Mouse (Mus musculus): ENCODE data around the gene Lpin2. TPM values are rescaled to one million over a fixed set of nuclear protein-coding genes. Genes with fewer than 3 reads are reported as not detected.

The Lpin2 gene
- polyA plus RNA-seq, 1 experiment = 11.2 TPM

DNA sequence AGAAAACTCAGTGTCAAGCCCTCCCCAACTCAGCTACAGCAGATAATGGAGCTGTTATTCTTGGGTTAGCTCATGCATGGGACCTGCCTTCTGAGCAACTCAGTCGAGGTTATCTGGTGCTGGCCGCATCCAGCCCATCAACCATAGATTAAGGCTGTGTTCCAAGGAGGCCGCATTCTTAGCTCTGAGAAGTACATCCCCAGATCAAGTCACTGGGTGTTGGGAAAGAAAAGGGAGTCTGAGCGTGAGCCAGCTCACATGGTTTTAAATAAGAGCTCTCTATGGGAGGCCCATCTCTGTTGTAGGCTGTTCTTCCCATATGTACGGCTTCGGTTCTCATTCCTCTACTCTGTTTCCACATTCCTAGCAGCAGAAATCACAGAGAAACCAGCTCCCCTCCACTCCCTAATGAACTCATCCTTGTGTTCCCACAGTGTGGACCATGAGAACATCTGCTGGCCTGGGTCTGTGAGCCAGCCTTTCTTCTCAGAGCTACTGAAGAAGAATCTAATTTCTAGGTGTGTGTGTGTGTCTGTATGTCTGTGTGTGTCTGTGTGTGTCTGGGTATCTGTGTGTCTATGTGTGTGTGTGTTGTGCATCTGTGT, 107.3 kb downstream of the Lpin2 start:
- Histone ChIP-seq H3K27me3 (ENCODE audit: control insufficient read depth, insufficient read depth, low read length) (no peaks in the 10 kb centered on the region), H3K27ac (ENCODE audit: control insufficient read depth, insufficient read depth, low read depth, low read length) (no peak overlapping the region), H3K4me3 (ENCODE audit: control insufficient read depth, low read depth, low read length) (no peak overlapping the region), H3K4me1 (ENCODE audit: control insufficient read depth, insufficient read depth, low read length) (no peaks in the 10 kb centered on the region), H3K36me3 (ENCODE audit: control insufficient read depth, insufficient read depth, low read length) (no peaks in the 10 kb centered on the region)
- TF ChIP-seq CTCF (IDR thresholded peaks at IDR 0.05; ENCODE audit: control insufficient read depth, insufficient read depth, insufficient replicate concordance, low read depth, low read length) = no peak

DNA sequence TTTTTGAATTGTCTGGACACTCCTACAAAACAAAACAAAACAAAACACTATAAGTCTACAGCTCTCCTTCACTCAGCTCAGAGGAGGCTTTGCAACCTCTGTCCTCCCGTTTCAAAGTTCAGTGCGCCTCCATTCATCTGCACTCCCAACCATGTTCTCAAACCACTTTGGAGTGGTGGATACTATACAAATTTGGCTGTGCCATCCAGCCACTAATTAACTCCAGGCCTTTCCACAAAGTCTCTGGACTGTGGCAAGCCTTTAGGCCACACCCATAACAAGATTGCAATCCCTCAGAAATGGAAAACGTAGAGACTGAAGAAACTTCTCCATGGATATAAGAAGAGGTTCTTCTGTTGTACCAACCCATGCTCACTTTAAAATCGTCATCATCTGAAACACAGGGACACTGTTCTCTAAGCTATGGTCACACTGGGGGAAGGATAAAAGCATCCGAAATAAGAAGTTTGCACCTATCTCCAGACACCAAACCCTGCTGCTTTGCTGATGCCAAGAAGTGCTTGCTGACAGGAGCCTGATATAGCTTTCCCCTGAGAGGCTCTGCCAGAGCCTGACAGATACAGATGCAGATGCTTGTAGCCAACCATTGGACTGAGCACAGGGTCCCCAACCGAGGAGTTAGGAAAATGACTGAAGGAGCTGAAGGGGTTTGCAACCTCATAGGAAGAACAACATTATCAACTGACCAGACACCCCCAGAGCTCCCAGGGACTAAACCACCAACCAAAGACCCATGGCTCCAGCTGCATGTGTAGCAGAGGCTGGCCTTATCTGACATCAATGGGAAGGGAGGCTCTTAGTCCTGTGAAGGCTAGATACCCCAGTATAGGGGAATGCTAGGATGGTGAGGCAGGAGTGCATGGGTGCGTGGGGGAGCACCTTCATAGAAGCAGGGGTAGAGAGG, 108.4 kb downstream of the Lpin2 start:
- TF ChIP-seq CTCF (IDR thresholded peaks at IDR 0.05; ENCODE audit: control insufficient read depth, insufficient read depth, insufficient replicate concordance, low read depth, low read length) = no peak
- no peak for TF ChIP-seq POLR2A (IDR thresholded peaks at IDR 0.05; ENCODE audit: control insufficient read depth, low read depth, low read length)

DNA sequence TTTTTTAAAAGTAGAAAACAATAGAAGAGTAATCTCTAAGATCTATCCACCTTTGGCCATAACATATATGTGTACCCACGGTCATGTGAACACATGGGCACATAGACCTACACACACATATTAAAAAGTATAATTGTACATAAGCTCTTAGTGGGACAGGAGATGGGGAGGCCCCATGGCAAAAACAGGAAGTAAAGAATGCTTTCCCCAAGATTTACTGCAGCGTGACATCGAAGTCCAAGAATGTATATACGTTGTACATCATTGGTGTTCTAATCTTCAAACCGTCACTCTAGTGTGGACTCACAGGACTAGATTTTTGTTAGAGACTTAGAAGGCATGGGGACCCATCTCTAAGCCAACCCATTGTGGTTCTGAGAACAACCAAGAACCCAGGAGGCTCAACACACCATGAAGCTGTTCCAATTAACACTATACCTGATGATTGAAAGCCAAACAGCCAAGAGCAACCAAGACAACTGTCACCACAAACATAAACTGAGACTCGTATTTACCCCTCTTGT, 109.6 kb downstream of the Lpin2 start:
- TF ChIP-seq CTCF (IDR thresholded peaks at IDR 0.05; ENCODE audit: control insufficient read depth, insufficient read depth, insufficient replicate concordance, low read depth, low read length) = no peak
- H3K27me3 ChIP-seq (ENCODE audit: control insufficient read depth, insufficient read depth, low read length) = no peaks in the 10 kb centered on the region
- H3K36me3 ChIP-seq (ENCODE audit: control insufficient read depth, insufficient read depth, low read length) = no peaks in the 10 kb centered on the region
- no peak overlapping the region for H3K4me3 ChIP-seq (ENCODE audit: control insufficient read depth, low read depth, low read length)
- no peak overlapping the region for H3K27ac ChIP-seq (ENCODE audit: control insufficient read depth, insufficient read depth, low read depth, low read length)
- no peaks in the 10 kb centered on the region for H3K4me1 ChIP-seq (ENCODE audit: control insufficient read depth, insufficient read depth, low read length)

More for the DNA sequence above, 108.4 kb downstream of the Lpin2 start:
- Histone ChIP-seq H3K4me3 (ENCODE audit: control insufficient read depth, low read depth, low read length) (no peak overlapping the region), H3K36me3 (ENCODE audit: control insufficient read depth, insufficient read depth, low read length) (no peaks in the 10 kb centered on the region), H3K4me1 (ENCODE audit: control insufficient read depth, insufficient read depth, low read length) (no peaks in the 10 kb centered on the region), H3K27me3 (ENCODE audit: control insufficient read depth, insufficient read depth, low read length) (no peaks in the 10 kb centered on the region), H3K27ac (ENCODE audit: control insufficient read depth, insufficient read depth, low read depth, low read length) (no peak overlapping the region)

DNA sequence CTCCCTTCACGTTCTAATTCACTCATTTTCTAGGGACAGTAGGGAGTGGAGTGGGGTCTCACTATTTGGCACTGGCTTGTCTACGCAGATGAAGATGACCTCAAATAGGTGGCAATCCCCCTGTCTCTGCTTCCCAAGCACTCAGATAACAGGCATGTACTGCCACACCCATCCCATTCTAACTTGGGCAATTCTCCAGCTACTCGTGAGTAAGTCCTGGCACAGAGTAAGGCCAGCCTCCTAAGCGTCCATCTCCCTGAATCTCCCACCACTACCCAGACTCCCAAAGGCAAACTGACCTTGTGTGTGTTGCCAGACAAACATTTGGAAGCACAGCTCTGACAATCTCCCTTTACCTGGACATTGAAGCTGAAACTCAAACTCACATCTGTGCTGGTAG, 110.5 kb downstream of the Lpin2 start:
- Histone ChIP-seq H3K27me3 (ENCODE audit: control insufficient read depth, insufficient read depth, low read length) (no peaks in the 10 kb centered on the region), H3K4me3 (ENCODE audit: control insufficient read depth, low read depth, low read length) (no peak overlapping the region), H3K36me3 (ENCODE audit: control insufficient read depth, insufficient read depth, low read length) (no peaks in the 10 kb centered on the region), H3K4me1 (ENCODE audit: control insufficient read depth, insufficient read depth, low read length) (no peaks in the 10 kb centered on the region), H3K27ac (ENCODE audit: control insufficient read depth, insufficient read depth, low read depth, low read length) (no peak overlapping the region)
- TF ChIP-seq CTCF (IDR thresholded peaks at IDR 0.05; ENCODE audit: control insufficient read depth, insufficient read depth, insufficient replicate concordance, low read depth, low read length) (no peak), POLR2A (IDR thresholded peaks at IDR 0.05; ENCODE audit: control insufficient read depth, low read depth, low read length) (no peak)

DNA sequence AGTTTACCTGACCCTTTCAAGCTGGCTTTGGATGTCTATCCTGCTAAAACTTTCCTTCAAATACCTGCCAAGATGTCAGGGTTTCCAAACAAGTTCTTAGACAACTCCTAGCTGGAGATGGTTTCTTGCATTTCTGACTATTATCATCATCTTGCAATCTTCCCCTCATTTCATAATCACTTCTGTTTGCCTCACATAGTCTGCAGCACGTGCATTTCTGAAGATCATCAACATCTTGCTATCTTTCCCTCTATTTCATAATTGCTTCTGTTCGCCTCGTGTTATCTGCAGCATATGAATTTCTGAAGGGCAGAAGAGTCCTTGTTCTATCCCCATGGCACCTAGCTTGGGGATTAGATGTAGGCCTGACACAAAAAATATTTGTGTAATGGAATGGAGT, 112.2 kb downstream of the Lpin2 start:
- no peak overlapping the region for H3K27ac ChIP-seq (ENCODE audit: control insufficient read depth, insufficient read depth, low read depth, low read length)
- no peak overlapping the region for H3K4me3 ChIP-seq (ENCODE audit: control insufficient read depth, low read depth, low read length)
- H3K36me3 ChIP-seq (ENCODE audit: control insufficient read depth, insufficient read depth, low read length) = no peaks in the 10 kb centered on the region
- no peaks in the 10 kb centered on the region for H3K4me1 ChIP-seq (ENCODE audit: control insufficient read depth, insufficient read depth, low read length)
- H3K27me3 ChIP-seq (ENCODE audit: control insufficient read depth, insufficient read depth, low read length) = no peaks in the 10 kb centered on the region
- TF ChIP-seq POLR2A (IDR thresholded peaks at IDR 0.05; ENCODE audit: control insufficient read depth, low read depth, low read length) (no peak), CTCF (IDR thresholded peaks at IDR 0.05; ENCODE audit: control insufficient read depth, insufficient read depth, insufficient replicate concordance, low read depth, low read length) (no peak)

Other genes starting within 250 kb of the Lpin2 start
- gene Myom1, start 179.9 kb upstream of the Lpin2 start, polyA plus RNA-seq (2012; rRNA removed) = 2.1 and 3.4 TPM in 2 replicates
- 29.2 and 30.6 TPM in 2 replicates for gene Myl12a, start 179.7 kb upstream of the Lpin2 start, polyA plus RNA-seq (2012; rRNA removed)
- gene Emilin2, start 129.4 kb downstream of the Lpin2 start, polyA plus RNA-seq (2012; rRNA removed) = 10.9 and 13.1 TPM in 2 replicates

Measured in testis, adult 2 months (tissue).